Mouse (Mus musculus): ENCODE measurements at regions not wholly inside any gene's neighbourhood (a gene's known extent, or its start where the extent isn't known, plus 50 kb on each side); places are given as distances from the start of the nearest gene placed in this dataset.

- DNase-seq (ENCODE audit: low read depth, low spot score) = peak; percentile 0
Measured at GRCm38 (mm10) chrX:109354633-109355032, 158.1 kb downstream of the Gm6377 start.

- DNase-seq (ENCODE audit: low read depth, low spot score) = no peak
Measured at GRCm38 (mm10) chrX:109392908-109393307, 196.4 kb downstream of the Gm6377 start.

DNA sequence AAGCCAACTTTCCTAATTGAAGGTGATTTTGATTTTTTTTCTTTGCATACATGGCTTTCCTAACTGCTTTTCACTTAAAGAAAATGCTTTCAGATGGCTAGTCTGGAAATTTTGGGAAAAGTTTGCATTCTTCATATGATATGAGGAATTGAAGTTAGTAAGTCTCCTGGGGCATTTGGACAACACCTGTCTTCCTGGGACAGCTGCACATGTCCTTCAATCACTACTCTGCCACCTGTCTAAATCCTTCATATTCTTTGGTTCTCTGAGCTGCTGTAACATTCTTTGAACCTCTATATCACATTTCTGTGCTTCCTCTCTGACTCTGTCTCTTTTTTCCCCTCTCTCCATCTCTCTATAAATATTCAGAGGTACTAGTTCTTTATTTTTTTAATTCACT is 246.4 kb downstream of the Gm6377 start:
- peak; percentile 1 for DNase-seq (ENCODE audit: low read depth, low spot score)
